Mouse (Mus musculus): Measurements from ENCODE around the gene D17H6S53E. TPM values are rescaled to one million over a fixed set of nuclear protein-coding genes. Genes with fewer than 3 reads are reported as not detected.
A peak's percentile ranks its signal among the peaks of the same experiment; 100 is the strongest.

The D17H6S53E gene
- total RNA-seq, 2 experiments from 2014 or later = 25.2 to 29.3 TPM

DNA sequence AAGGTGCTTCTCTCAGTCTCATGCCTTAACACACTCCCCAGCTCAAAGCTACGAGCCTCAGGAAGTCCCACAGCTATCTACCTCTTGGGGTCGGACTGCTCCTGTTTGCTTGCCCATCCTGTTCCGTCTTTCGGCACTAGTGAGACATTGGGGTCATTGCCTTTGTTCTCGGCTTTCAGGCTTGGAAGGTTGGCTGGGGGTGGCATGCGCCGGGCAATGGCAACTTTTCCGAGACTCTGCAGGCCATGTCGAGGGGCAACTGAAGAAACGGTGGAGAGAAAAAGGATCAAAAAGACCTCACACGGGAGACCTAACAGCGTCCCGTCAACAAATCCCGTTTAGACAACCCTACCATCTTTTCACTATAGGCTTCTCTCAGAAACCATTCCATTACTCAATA lies 35.9 kb downstream of the D17H6S53E start:
- H3K4me3 ChIP-seq = peak overlapping the region; percentile 89
- DNase-seq (ENCODE audit: low spot score in 2 of 2) = no peak
- peak overlapping the region; percentile 99; the same call in 1 of the 2 replicates for H3K27ac ChIP-seq
- TF ChIP-seq CTCF (conservative IDR thresholded peaks at IDR 0.05) = no peak

DNA sequence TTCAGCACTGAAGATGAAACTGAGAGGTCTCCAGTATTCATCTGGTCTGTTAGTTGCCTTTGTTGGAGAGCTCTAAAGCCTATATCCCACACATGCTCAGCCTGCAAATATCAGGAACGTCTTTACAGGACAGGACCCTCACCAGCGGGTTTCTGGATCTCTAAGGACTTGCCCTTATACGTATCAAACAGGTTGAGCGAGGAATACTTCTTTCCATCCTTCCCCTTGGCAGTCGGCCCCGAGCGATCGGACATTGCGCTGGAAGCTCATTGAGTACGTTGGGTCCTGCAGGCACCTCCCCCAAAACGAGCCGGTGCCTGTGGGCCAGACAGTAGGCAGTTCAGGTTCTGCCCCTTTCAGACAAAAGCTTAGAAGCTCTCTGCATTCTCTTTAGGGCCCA lies 36.6 kb downstream of the D17H6S53E start:
- H3K27ac ChIP-seq = peak overlapping the region; percentile 99

DNA sequence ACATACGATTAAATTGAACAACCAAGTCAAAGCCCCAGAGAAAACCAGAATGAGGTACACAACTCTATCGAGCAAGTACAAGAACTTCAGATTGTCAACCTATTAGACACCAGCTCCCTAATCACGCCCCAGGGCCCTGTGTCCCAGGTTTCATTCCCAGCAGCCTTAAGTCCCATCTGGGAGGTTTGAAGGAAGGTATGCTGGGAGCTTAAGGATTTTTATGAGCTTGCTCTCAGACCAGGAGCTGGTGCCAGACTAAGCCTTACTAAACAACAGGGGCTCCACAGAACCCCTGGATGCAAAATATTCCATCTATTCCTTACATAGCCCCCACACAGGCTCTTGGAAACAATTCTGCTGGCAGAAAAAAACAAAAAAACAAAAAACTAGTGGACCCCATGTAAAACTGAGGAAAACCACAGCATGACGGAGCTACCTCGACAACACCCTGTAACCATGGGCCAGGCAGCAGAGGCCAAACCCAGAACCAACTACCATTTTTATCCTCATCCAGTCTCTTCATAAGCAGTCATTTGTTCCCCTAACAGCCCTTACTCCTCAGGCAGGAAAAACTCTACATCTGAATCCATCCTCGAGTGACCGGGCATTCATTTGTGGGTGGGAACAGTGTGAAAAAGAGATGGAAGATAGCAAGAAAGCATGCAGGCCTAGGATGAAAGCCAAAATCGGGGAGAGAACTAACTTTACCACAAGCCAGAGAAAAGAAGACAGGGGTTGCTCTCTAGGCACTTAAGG lies 37.3 kb downstream of the D17H6S53E start:
- H3K4me3 ChIP-seq = peak overlapping the region; percentile 89
- peak overlapping the region; percentile 99 for H3K27ac ChIP-seq
- no peak for DNase-seq (ENCODE audit: low spot score in 2 of 2)
- TF ChIP-seq CTCF (conservative IDR thresholded peaks at IDR 0.05) = no peak

More for the DNA sequence above, 36.6 kb downstream of the D17H6S53E start:
- TF ChIP-seq CTCF (conservative IDR thresholded peaks at IDR 0.05) = no peak
- peak overlapping the region; percentile 89 for H3K4me3 ChIP-seq
- DNase-seq (ENCODE audit: low spot score in 2 of 2) = no peak

DNA sequence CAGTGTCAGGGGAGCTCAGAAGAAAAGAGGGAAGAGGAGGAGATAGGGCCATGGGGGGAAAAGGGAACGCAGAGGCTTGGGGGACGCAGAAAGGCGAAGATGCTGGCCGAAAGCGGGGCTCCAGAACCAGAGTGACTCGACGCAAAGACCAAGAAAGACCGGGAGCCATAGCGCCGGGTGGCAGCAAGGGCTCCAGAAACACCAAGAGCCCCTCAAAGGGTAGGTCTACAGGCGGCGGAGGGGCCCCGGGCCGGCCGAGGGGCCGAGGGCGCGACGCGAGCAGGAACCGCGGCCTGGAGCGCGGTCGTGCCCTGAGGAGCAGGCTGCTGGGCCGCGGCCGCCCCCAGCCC lies 38.0 kb downstream of the D17H6S53E start:
- peak overlapping the region; percentile 89 for H3K4me3 ChIP-seq
- DNase-seq (ENCODE audit: low spot score in 2 of 2) = no peak
- TF ChIP-seq CTCF (conservative IDR thresholded peaks at IDR 0.05) = no peak
- H3K27ac ChIP-seq = peak overlapping the region; percentile 99

DNA sequence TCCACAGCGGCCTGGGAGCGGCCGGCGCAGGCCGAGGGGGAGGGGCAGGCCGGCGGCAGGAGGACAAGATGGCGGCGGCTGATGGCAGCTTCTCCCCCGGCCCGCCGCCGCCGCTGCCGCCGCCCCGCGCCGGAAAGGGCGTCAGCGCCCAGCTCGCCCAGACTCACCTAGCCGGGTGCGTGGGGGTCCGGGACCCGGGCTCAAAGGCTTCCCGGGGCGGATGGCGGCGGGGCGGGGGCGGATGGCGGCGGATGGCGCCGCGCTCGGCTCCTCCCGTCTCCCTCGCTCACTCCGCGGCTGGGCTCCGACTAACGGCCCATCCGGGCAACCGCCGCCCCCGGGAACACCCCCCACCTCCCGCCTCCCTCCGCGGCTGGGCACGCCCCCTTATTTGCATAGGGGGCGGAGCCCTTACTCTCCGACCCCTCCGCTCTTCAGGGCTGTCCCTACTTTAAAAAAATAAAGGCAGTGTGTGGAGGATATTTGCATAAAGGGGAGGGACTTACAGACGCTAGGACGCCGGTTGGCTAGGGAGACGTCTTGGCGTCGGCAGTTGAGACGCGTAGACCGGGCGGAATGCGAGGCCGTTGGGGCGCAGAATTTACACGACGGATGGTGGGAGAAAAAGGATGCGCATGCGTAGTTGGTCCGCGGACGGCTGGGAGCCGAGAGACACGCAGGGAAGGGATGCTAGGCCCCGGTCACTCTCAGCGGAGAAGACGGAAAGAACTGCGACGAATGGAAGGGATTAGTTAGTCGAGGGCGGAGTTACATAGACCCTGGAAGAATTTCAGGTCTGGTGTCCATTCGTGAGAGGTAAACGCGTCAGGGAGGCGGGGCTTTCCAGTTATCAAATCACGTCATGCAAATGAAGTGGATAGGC lies 38.6 kb downstream of the D17H6S53E start, which contains the start of gene Prrc2a:
Gene Prrc2a (minus strand): TSS at position 330 of the 883 bp plus-strand sequence.
- no peak; the same call in 1 of the 2 replicates for TF ChIP-seq CTCF (conservative IDR thresholded peaks at IDR 0.05)
- Histone ChIP-seq H3K4me3 (peak within 1 kb of the TSS; percentile 89), H3K27ac (peak within 1 kb of the TSS; percentile 99)
- peak; percentile 98 to 99 for DNase-seq (ENCODE audit: low spot score in 2 of 2)

DNA sequence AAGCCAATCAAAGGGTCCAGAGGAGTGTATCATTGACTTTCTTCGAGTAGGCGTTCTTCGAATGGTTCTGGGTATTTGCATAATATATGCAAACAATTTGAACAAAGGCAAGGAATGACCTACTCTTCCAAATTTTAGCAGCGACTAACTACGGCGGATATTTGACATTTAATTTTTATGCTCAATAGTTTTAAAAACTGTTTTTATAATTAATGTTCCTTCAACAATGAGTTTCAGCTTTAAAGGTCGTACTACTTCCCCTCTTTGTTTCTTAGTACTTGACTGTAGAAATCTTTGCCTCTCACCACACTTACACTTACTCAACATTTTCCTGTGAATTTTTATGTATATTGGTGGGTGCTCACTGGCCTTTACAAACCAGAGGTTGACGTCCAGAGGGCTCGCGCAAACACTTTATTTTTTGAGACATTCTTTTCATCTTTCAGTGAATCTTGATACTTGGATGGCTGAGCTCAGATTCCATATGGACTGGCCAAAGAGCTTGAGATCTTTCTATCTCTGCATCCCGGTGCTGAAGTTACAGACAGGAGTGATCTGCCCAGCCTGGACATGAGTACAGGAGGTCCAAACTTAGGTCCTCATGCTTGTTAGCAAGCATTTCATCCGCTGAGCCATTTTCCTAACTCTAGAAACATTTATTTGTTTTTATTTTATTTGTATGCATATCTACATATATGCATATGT lies 39.4 kb downstream of the D17H6S53E start:
- no peak for DNase-seq (ENCODE audit: low spot score in 2 of 2)
- H3K27ac ChIP-seq = peak overlapping the region; percentile 99
- no peak for TF ChIP-seq CTCF (conservative IDR thresholded peaks at IDR 0.05)
- peak overlapping the region; percentile 89 for H3K4me3 ChIP-seq

DNA sequence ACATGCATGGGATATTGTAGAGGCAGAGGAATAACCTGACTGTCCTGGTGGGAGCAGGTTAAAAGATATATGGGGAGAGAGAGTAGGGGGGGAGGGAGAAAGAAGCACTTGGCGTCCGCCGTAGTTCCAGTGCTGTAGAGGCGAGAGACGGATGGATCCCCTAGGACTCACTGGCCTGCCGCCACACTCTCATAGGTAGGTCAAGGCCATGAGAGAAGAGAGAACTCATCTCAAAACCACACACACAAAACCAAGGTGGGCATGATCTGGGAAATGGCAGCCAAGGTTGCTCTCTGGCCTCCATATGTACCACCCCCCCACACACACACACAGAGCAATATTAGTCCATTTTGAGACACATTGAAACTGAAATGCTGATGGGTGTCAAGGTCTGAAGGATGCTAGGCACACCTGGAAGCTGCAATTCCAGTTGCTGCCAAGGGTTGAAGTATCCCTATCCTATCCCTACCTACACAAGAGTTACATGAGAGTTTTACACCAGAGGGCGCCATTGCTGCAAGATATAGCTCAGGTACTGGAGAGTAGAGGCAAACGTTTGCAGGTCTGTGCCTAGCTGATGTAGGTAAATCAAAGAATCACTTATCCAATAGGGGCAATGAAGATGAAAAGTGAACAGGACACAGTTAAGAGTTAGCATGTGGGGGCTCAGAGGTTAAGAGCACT lies 40.3 kb downstream of the D17H6S53E start:
- peak; percentile 79 for TF ChIP-seq CTCF (conservative IDR thresholded peaks at IDR 0.05)
- Histone ChIP-seq H3K4me3 (no peak overlapping the region), H3K27ac (peak overlapping the region; percentile 99)
- peak; percentile 60 to 70 for DNase-seq (ENCODE audit: low spot score in 2 of 2)

DNA sequence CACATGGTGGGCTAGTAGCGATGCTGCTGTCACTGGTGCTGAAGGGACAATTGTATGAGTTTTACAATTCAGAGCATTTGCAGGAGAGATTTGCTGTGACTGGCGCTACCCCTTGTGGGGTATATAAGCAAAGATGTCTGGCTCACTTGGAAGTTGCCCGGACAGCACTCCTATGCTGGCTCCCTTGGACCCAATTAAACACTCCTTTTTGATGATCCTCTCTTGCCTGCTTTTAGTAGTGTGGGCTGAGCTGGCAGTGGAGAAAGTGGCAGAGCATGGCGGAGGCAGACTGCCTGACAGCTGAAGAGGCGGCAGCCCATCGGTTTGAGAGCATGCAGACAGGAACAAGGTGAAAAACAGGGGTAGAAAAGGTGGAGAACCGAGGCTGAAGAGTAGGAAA lies 41.6 kb downstream of the D17H6S53E start:
- DNase-seq (ENCODE audit: low spot score in 2 of 2) = no peak
- no peak for TF ChIP-seq CTCF (conservative IDR thresholded peaks at IDR 0.05)
- Histone ChIP-seq H3K27ac (peak overlapping the region; percentile 81), H3K4me3 (no peak overlapping the region)

DNA sequence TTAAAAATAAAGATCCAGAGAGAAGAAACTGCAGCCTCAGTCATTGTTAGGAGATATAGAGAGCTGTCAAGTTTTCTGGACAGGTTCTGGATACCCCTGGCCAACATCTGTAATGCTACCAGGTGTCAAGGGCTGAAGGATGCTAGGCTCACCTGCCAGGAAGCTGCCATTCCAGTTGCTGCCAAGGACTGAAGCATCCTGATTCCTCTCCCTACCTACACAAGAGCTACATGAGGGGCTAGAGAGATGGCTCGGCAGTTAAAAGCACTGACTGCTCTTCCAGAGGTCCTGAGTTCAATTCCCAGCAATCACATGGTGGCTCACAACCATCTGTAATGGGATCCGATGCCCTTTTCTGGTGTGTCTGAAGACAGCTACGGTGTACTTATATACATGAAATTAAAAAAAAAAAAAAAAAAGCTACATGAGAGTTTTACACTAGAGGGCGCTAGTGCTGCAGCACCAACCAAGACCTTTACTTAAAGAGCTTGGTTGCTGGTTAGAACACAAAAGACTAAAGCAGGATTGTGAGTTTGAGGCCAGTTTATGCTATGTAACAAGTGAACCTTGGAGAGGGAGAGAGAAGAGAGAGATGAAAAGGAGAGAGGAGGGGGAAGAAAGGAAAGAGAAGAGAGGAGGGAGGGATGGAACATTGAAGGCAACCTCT lies 42.5 kb downstream of the D17H6S53E start:
- Histone ChIP-seq H3K27ac (peak overlapping the region; percentile 81), H3K4me3 (no peak overlapping the region)
- no peak for DNase-seq (ENCODE audit: low spot score in 2 of 2)
- TF ChIP-seq CTCF (conservative IDR thresholded peaks at IDR 0.05) = peak; percentile 85

DNA sequence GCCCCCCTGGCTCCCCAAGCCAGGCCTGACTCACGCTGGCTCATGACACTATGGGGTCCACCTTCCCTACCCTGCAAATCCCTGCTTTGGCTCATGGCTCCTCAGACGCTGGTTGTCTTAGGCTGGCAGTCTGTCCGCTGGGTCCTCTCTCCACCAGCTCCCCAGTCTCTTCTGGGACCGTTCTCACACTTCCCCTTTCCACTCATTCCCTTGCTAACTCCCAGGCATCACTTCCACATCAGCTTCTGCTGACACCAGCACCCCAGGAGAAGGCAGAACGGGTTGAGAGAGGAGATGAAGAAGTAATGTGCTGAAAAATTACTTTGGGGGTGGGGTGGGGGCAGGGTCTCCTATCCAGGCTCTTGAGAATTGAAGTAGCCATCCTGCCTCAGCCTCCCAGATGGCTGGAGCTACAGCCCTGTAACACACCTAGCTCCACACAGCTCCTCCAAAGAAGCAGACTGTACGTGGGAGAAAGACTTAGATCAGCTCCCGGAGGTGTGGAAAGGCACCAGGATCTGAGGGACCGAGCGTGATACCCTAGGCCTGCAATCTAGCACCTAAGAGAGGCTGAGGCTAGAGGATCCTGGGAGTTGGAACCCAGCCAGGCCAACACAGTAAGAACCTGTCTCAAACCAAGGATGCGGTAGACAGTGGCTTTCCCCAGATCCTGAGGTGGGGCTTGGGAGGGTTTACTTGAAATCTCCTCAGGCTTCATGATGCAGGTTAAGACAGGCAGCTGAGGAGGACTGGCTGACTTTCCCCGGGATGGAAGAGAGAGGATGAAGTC lies 46.5 kb downstream of the D17H6S53E start:
- TF ChIP-seq CTCF (conservative IDR thresholded peaks at IDR 0.05) = no peak
- DNase-seq (ENCODE audit: low spot score in 2 of 2) = no peak
- H3K27ac ChIP-seq = peak overlapping the region; percentile 67
- no peak overlapping the region; the same call in 1 of the 2 replicates for H3K4me3 ChIP-seq

DNA sequence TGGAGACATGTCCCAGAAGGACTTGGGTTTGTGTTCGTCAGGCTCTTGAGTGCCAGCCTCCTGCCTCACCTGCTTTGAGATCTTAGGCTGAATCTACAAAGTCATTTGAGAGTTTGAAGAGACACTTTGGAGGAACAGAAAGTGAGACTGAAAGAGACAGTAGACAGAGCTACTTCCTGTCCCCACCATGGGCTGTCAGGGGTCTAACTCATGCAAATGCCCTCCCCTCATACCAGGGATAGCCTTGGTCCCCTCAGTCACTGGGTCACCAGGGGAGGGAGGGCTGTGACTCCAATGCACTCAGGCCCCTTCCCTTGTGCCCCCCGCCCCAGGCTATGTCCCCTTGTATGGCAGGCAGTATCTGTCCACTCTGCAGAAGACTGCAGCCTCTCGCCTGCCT lies 47.2 kb downstream of the D17H6S53E start:
- no peak for DNase-seq (ENCODE audit: low spot score in 2 of 2)
- Histone ChIP-seq H3K4me3 (no peak overlapping the region), H3K27ac (peak overlapping the region; percentile 52)
- no peak for TF ChIP-seq CTCF (conservative IDR thresholded peaks at IDR 0.05)
